In genomic region chr2:33693931-33694330, GRCm38 (mm10) we compare ENCODE assay signal across 14 mouse cellular contexts. TPM values are rescaled to one million over a fixed set of nuclear protein-coding genes. Genes with fewer than 3 reads are reported as not detected.
"Had no signal": no experiment of that assay in that cellular context is flagged by ENCODE, and none has a peak within 500 bp of the region (broad histone marks: within the 10 kb centered on the region; RNA-seq: fewer than 3 reads in every experiment).

No protein-coding gene starts in this region.

- H3K27me3 ChIP-seq: limb, embryonic 15.5 days; neural tube, embryonic 13.5 days had no signal

- ATAC-seq: intestine, embryonic 16.5 days; midbrain, embryonic 16.5 days had no signal

- H3K4me2 ChIP-seq: limb, embryonic 15.5 days; liver, embryonic 15.5 days; lung, embryonic 15.5 days; midbrain, embryonic 12.5 days; neural tube, embryonic 13.5 days had no signal

- H3K4me3 ChIP-seq: left cerebral cortex, adult 2 months; limb, embryonic 15.5 days; liver, embryonic 15.5 days; lung, embryonic 15.5 days; midbrain, embryonic 12.5 days; neural tube, embryonic 13.5 days had no signal

- H3K27ac ChIP-seq: left cerebral cortex, adult 2 months; limb, embryonic 15.5 days; liver, embryonic 15.5 days; lung, embryonic 15.5 days; midbrain, embryonic 12.5 days; neural tube, embryonic 13.5 days had no signal

- H3K36me3 ChIP-seq: limb, embryonic 15.5 days; liver, embryonic 15.5 days; lung, embryonic 15.5 days; midbrain, embryonic 12.5 days; neural tube, embryonic 13.5 days had no signal

- H3K4me1 ChIP-seq: limb, embryonic 15.5 days; liver, embryonic 15.5 days; lung, embryonic 15.5 days had no signal

- DNase-seq: kidney, adult 2 months; kidney, postnatal 4 days; right cerebral cortex, postnatal 25 days; thymus, adult 18-20 months; thymus, postnatal 14 days had no signal

- H3K9ac ChIP-seq: limb, embryonic 15.5 days; liver, embryonic 15.5 days; lung, embryonic 15.5 days; midbrain, embryonic 12.5 days; neural tube, embryonic 13.5 days had no signal

- H3K9me3 ChIP-seq: limb, embryonic 15.5 days; liver, embryonic 15.5 days; lung, embryonic 15.5 days had no signal

RNA-seq across cellular contexts. Expression of gene Lmx1b, which starts 53.6 kb away (rescaled TPM):
- total RNA-seq: megakaryocyte-erythroid progenitor cell, adult 5-6 weeks had no signal
- polyA plus RNA-seq: intestine, embryonic 16.5 days; liver, embryonic 15.5 days had no signal
